Mouse (Mus musculus): ENCODE data around the gene Mfap4.

GRCm38 (mm10) chr11:61526872-61527271 lies 41.6 kb downstream of the Mfap4 start:
- no peak for TF ChIP-seq CTCF (IDR thresholded peaks at IDR 0.05; ENCODE audit: insufficient read depth, low read length)
- no peak for TF ChIP-seq POLR2A (IDR thresholded peaks at IDR 0.05; ENCODE audit: borderline replicate concordance, extremely low read depth, low read depth, low read length)

Data from lung, adult 2 months (tissue).